Mouse (Mus musculus) MEL (cell line): ENCODE data around the gene Mdfi. TPM values are rescaled to one million over a fixed set of nuclear protein-coding genes. Genes with fewer than 3 reads are reported as not detected.

Experiments used
- DNase-seq: peaks from one replicate; pipeline ENCODE4 v3.0.0; 2011; ENCODE audit warnings: low read depth, low spot score
- H3K27ac ChIP-seq: 2 replicates; pipeline ENCODE4 v1.5.1; 2012; ENCODE audit warnings: low read depth, mild to moderate bottlenecking, control low read depth, low read length, moderate library complexity; ENCODE audit not compliant: control insufficient read depth
- H3K27me3 ChIP-seq, 2 experiments: fragments of 150-350 bp in 1 of 2; sonication (generic) in 1 of 2; 2 replicates each; pipeline ENCODE4 v1.6.1; 2012; ENCODE audit warnings: low read length in 2 of 2, mild to moderate bottlenecking in 2 of 2, improper control_type of control experiment in 1 of 2, moderate library complexity in 1 of 2; ENCODE audit not compliant: insufficient read depth in 2 of 2, control insufficient read depth in 1 of 2
- H3K36me3 ChIP-seq, 2 experiments: 2 replicates each; pipeline ENCODE4 v1.6.1; 2012 to 2014; ENCODE audit warnings: low read length in 2 of 2, improper control_type of control experiment in 1 of 2, inconsistent platforms in 1 of 2, mild to moderate bottlenecking in 1 of 2; ENCODE audit not compliant: insufficient read depth in 2 of 2, control insufficient read depth in 1 of 2
- H3K4me1 ChIP-seq, 2 experiments: fragments of 150-350 bp in 1 of 2; sonication (generic) in 1 of 2; 2 replicates each; pipeline ENCODE4 v1.6.1; 2012; ENCODE audit warnings: low read length in 2 of 2, improper control_type of control experiment in 1 of 2, mild to moderate bottlenecking in 1 of 2; ENCODE audit not compliant: insufficient read depth in 2 of 2, control insufficient read depth in 1 of 2
- H3K4me3 ChIP-seq, 2 experiments: fragments of 150-350 bp in 1 of 2; sonication (generic) in 1 of 2; 2 replicates each; pipeline ENCODE4 v1.5.1; 2012; ENCODE audit warnings: low read depth in 2 of 2, low read length in 2 of 2, mild to moderate bottlenecking in 2 of 2, moderate library complexity in 2 of 2, control low read depth in 1 of 2, improper control_type of control experiment in 1 of 2; ENCODE audit not compliant: control insufficient read depth in 1 of 2, insufficient read depth in 1 of 2
- H3K79me2 ChIP-seq: 2 replicates; pipeline ENCODE4 v1.6.1; 2012; ENCODE audit warnings: mild to moderate bottlenecking, low read length, moderate library complexity; ENCODE audit not compliant: control insufficient read depth, poor library complexity, insufficient read depth
- H3K9ac ChIP-seq: 2 replicates; pipeline ENCODE4 v1.6.1; 2012; ENCODE audit warnings: low read depth, mild to moderate bottlenecking, control low read depth, low read length, moderate library complexity; ENCODE audit not compliant: control insufficient read depth, poor library complexity, severe bottlenecking
- H3K9me3 ChIP-seq: fragments of 150-350 bp; sonication (generic); replicated peaks from 2 replicates; pipeline ENCODE4 v1.6.1; 2012; ENCODE audit warnings: mild to moderate bottlenecking, low read length, improper control_type of control experiment, moderate library complexity; ENCODE audit not compliant: insufficient read depth
- BHLHE40 ChIP-seq: IDR thresholded peaks from 2 replicates; pipeline ENCODE4 v1.6.1; 2012; ENCODE audit warnings: low read depth, mild to moderate bottlenecking, inconsistent platforms, low read length, improper control_type of control experiment, borderline replicate concordance
- CHD2 ChIP-seq: IDR thresholded peaks from 2 replicates; pipeline ENCODE4 v1.6.1; 2011; ENCODE audit warnings: low read length, improper control_type of control experiment
- CTCF ChIP-seq, 3 experiments: IDR thresholded peaks in 2 of 3; conservative IDR thresholded peaks in 1 of 3; 2 replicates each; pipeline ENCODE4 v1.5.1; 2011 to 2012; ENCODE audit warnings: low read length in 3 of 3, low read depth in 2 of 3, mild to moderate bottlenecking in 2 of 3, improper control_type of control experiment in 1 of 3, inconsistent platforms in 1 of 3, mixed read lengths in 1 of 3, moderate library complexity in 1 of 3; ENCODE audit not compliant: control insufficient read depth in 1 of 3, insufficient read depth in 1 of 3, poor library complexity in 1 of 3, severe bottlenecking in 1 of 3
- E2F4 ChIP-seq: IDR thresholded peaks from 2 replicates; pipeline ENCODE4 v1.6.1; 2011; ENCODE audit warnings: low read depth, low read length, improper control_type of control experiment, borderline replicate concordance
- GABPA ChIP-seq: IDR thresholded peaks from 2 replicates; pipeline ENCODE4 v1.6.1; 2012; ENCODE audit warnings: low read depth, mild to moderate bottlenecking, inconsistent platforms, low read length, improper control_type of control experiment, moderate library complexity
- HCFC1 ChIP-seq: IDR thresholded peaks from 2 replicates; pipeline ENCODE4 v1.6.1; 2012; ENCODE audit warnings: low read depth, mild to moderate bottlenecking, inconsistent platforms, low read length, improper control_type of control experiment, moderate library complexity
- JUND ChIP-seq: IDR thresholded peaks from 2 replicates; pipeline ENCODE4 v1.6.1; 2011; ENCODE audit warnings: low read depth, mild to moderate bottlenecking, improper control_type of control experiment, low read length
- KAT2A ChIP-seq: conservative IDR thresholded peaks from 2 replicates; pipeline ENCODE4 v1.6.1; 2012; ENCODE audit warnings: low read depth, low read length, improper control_type of control experiment, inconsistent platforms
- MXI1 ChIP-seq: IDR thresholded peaks from 2 replicates; pipeline ENCODE4 v1.6.1; 2011; ENCODE audit warnings: mild to moderate bottlenecking, low read depth, low read length, improper control_type of control experiment
- MYC ChIP-seq: IDR thresholded peaks from 2 replicates; pipeline ENCODE4 v1.6.1; 2011; ENCODE audit warnings: low read depth, mild to moderate bottlenecking, low read length, improper control_type of control experiment, moderate library complexity
- NELFE ChIP-seq: IDR thresholded peaks from 2 replicates; pipeline ENCODE4 v1.6.1; 2011; ENCODE audit warnings: low read depth, low read length, improper control_type of control experiment
- NRF1 ChIP-seq: IDR thresholded peaks from 2 replicates; pipeline ENCODE4 v1.6.1; 2014; ENCODE audit warnings: low read depth, mild to moderate bottlenecking, inconsistent platforms, low read length, improper control_type of control experiment, moderate library complexity; ENCODE audit not compliant: poor library complexity, insufficient read depth, severe bottlenecking
- POLR2A ChIP-seq, 2 experiments: IDR thresholded peaks; 2 replicates each; pipeline ENCODE4 v1.6.1; 2011 to 2012; ENCODE audit warnings: low read length in 2 of 2, mild to moderate bottlenecking in 2 of 2, control low read depth in 1 of 2, improper control_type of control experiment in 1 of 2, low read depth in 1 of 2, moderate library complexity in 1 of 2; ENCODE audit not compliant: control insufficient read depth in 1 of 2, insufficient read depth in 1 of 2, poor library complexity in 1 of 2
- SIN3A ChIP-seq: IDR thresholded peaks from 2 replicates; pipeline ENCODE4 v1.6.1; 2012; ENCODE audit warnings: low read length, improper control_type of control experiment, inconsistent platforms
- SMC3 ChIP-seq: IDR thresholded peaks from 2 replicates; pipeline ENCODE4 v1.6.1; 2011; ENCODE audit warnings: low read depth, low read length, improper control_type of control experiment
- TAL1 ChIP-seq: IDR thresholded peaks from 2 replicates; pipeline ENCODE4 v1.6.1; 2012; ENCODE audit warnings: mild to moderate bottlenecking, inconsistent platforms, low read length, moderate library complexity, mixed read lengths
- TBP ChIP-seq: IDR thresholded peaks from 2 replicates; pipeline ENCODE4 v1.8.0; 2011; ENCODE audit warnings: low read depth, low read length, improper control_type of control experiment
- USF2 ChIP-seq, 2 experiments: IDR thresholded peaks; 2 replicates each; pipeline ENCODE4 v1.6.1; 2011 to 2012; ENCODE audit warnings: improper control_type of control experiment in 2 of 2, low read length in 2 of 2, borderline replicate concordance in 1 of 2, inconsistent platforms in 1 of 2, low read depth in 1 of 2, mild to moderate bottlenecking in 1 of 2; ENCODE audit not compliant: insufficient read depth in 1 of 2
- ZC3H11A ChIP-seq: IDR thresholded peaks from 2 replicates; pipeline ENCODE4 v1.6.1; 2012; ENCODE audit warnings: low read depth, mild to moderate bottlenecking, inconsistent platforms, low read length, improper control_type of control experiment
- ZMIZ1 ChIP-seq: IDR thresholded peaks from 2 replicates; pipeline ENCODE4 v1.6.1; 2012; ENCODE audit warnings: low read depth, mild to moderate bottlenecking, inconsistent platforms, low read length, improper control_type of control experiment, moderate library complexity
- ZNF384 ChIP-seq: IDR thresholded peaks from 2 replicates; pipeline ENCODE4 v1.6.1; 2012; ENCODE audit warnings: low read depth, mild to moderate bottlenecking, inconsistent platforms, low read length, improper control_type of control experiment
- polyA plus RNA-seq, 2 experiments: library from polyadenylated mRNA; stranded (reverse) in 1 of 2; unstranded in 1 of 2; fragments of >175 nt in 1 of 2; fragments of >200 nt in 1 of 2; gene quantifications; 2 replicates each; pipeline versions ENCODE4 v1.2.1 to v1.2.4; 2012; ENCODE audit warnings: low replicate concordance in 2 of 2, low read depth in 1 of 2; ENCODE audit not compliant: insufficient read length in 2 of 2, insufficient read depth in 1 of 2, missing spikeins in 1 of 2
- total RNA-seq: library from RNA; depleted of rRNA; stranded (reverse); fragments of 300-350 nt; gene quantifications from 2 replicates; pipeline ENCODE4 v1.2.3, GENCODE M21; 2012

Mdfi gene
- total and polyA plus RNA-seq, 3 experiments: not detected

DNA sequence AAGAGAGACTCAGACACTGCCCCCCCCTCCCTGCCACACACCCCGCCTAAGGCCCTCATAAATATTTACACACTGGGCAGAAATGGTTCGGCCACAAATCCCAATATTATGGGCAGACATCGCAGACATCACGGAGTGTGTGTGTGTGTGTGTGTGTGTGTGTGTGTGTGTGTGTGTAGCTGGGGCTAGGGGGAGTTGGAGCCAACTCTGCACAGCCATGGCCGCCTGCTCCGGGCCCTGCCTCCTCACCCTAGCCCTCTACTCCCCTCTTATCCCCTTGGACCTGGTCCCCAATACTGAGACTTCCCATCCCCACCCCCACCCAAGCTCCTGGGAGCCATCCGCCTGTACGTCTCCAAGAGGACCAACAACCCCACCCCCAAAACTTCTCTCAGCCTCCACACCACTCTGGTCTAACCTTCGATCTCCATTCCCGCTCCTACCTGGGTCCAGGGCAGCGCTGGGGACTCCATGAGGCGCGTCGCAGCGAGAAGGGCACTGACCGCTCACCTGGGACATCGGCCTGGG lies 1.9 kb downstream of the Mdfi start:
- no peak for DNase-seq
- Histone ChIP-seq H3K79me2 (no peaks in the 10 kb centered on the region), H3K9me3 (no peaks in the 10 kb centered on the region), H3K27ac (no peak overlapping the region), H3K27me3 (no peaks in the 10 kb centered on the region; a peak in 1 of 4 replicates), H3K4me3 (no peak overlapping the region), H3K36me3 (no peaks in the 10 kb centered on the region), H3K4me1 (no peaks in the 10 kb centered on the region), H3K9ac (no peak overlapping the region)
- TF ChIP-seq POLR2A (IDR thresholded peaks at IDR 0.05; ENCODE audit: control insufficient read depth in 1 of 2, insufficient read depth in 1 of 2, low read depth in 1 of 2, low read length in 2 of 2, poor library complexity in 1 of 2) (no peak), GABPA (no peak), TBP (no peak), KAT2A (no peak), CHD2 (no peak), ZC3H11A (no peak)

DNA sequence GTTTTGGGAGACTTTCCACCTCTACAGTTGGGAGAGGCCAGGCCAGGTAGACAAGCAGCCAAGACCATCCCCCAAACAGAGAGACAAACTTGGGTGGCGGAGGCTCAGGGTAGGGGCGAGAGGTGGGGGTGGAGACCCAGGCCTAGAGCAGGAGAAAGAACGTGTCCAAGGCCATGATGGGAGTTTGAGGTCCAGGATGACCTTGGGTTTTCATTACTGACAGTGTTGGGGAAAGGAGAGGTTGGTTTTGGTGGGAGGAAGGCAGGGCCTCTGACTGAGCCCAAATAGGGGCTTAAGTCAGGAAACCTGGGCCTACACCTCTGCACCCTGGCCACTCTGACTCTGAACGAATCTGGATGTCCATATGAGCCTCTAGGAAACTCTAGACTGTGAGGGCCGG lies 2.7 kb downstream of the Mdfi start:
- no peak overlapping the region for H3K4me3 ChIP-seq
- TF ChIP-seq CHD2: no peak
- no peak for TF ChIP-seq JUND
- no peak for TF ChIP-seq ZNF384
- no peak for TF ChIP-seq SMC3
- TF ChIP-seq NRF1: no peak
- TF ChIP-seq GABPA: no peak
- no peak for TF ChIP-seq ZMIZ1
- TF ChIP-seq MXI1: no peak
- TF ChIP-seq CTCF (IDR thresholded peaks at IDR 0.05 in 2 of 3, conservative IDR thresholded peaks at IDR 0.05 in 1 of 3; ENCODE audit: control insufficient read depth in 1 of 3, insufficient read depth in 1 of 3, low read depth in 2 of 3, low read length in 3 of 3, poor library complexity in 1 of 3, severe bottlenecking in 1 of 3): no peak
- TF ChIP-seq NELFE: no peak
- no peaks in the 10 kb centered on the region for H3K4me1 ChIP-seq
- no peak for DNase-seq
- no peaks in the 10 kb centered on the region; a peak in 1 of 4 replicates for H3K27me3 ChIP-seq
- no peak overlapping the region for H3K27ac ChIP-seq
- H3K9ac ChIP-seq: no peak overlapping the region
- H3K36me3 ChIP-seq: no peaks in the 10 kb centered on the region
- no peaks in the 10 kb centered on the region for H3K79me2 ChIP-seq
- H3K9me3 ChIP-seq: no peaks in the 10 kb centered on the region

DNA sequence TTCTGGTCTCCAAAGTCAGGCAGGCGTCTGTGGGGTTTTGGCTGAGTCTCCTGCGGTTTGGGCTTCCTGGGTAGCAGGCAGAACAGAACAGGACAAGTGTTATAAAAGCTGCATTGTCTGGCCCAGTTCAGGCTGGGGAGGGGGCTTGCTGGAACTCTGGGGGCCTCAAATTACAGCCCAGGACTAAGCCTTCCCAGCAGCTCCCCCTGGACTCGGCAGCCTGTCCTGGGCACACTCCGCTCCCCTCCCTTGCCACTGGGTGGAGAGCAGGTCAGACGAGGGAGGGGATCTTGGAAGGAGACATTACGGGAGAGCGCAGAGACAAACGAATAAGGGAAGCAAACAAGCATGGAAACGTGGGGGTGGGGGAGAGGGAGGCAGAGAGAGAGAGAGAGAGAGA lies 3.3 kb downstream of the Mdfi start:
- Histone ChIP-seq H3K36me3 (no peaks in the 10 kb centered on the region), H3K27ac (no peak overlapping the region), H3K9ac (no peak overlapping the region), H3K79me2 (no peaks in the 10 kb centered on the region), H3K4me3 (no peak overlapping the region), H3K9me3 (no peaks in the 10 kb centered on the region), H3K27me3 (no peaks in the 10 kb centered on the region; a peak in 1 of 4 replicates), H3K4me1 (no peaks in the 10 kb centered on the region)
- no peak for DNase-seq
- TF ChIP-seq SIN3A: no peak
- TF ChIP-seq HCFC1: no peak
- TF ChIP-seq JUND: no peak
- TF ChIP-seq CHD2: no peak
- no peak for TF ChIP-seq USF2 (IDR thresholded peaks at IDR 0.05; ENCODE audit: borderline replicate concordance in 1 of 2, insufficient read depth in 1 of 2, low read depth in 1 of 2, low read length in 2 of 2)
- no peak for TF ChIP-seq E2F4
- TF ChIP-seq MYC: no peak
- no peak for TF ChIP-seq MXI1
- no peak for TF ChIP-seq BHLHE40
- TF ChIP-seq TAL1: no peak
